Mouse (Mus musculus) WW6 (cell line): ENCODE results near the gene Rapgef4.

Experiments
- DNase-seq: peaks from one replicate; pipeline ENCODE4 v3.0.0-alpha.2; 2013; ENCODE audit warnings: low read depth, low spot score

Gene Rapgef4

GRCm38 (mm10) chr2:72178515-72178914, 197.5 kb downstream of the Rapgef4 start:
- no peak for DNase-seq

- no peak for DNase-seq
Observed at GRCm38 (mm10) chr2:72179600-72180301, 198.7 kb downstream of the Rapgef4 start.

GRCm38 (mm10) chr2:72181443-72181842, 200.4 kb downstream of the Rapgef4 start:
- DNase-seq, result no peak

- DNase-seq, result no peak
Observed at GRCm38 (mm10) chr2:72183751-72184150, 202.7 kb downstream of the Rapgef4 start.

GRCm38 (mm10) chr2:72196190-72196965, 215.3 kb downstream of the Rapgef4 start:
- DNase-seq, result peak; percentile 14

GRCm38 (mm10) chr2:72197026-72197425, 216.0 kb downstream of the Rapgef4 start:
- peak; percentile 29 for DNase-seq

- DNase-seq, result no peak
Observed at GRCm38 (mm10) chr2:72199451-72199850, 218.4 kb downstream of the Rapgef4 start.

GRCm38 (mm10) chr2:72201506-72201905, 220.5 kb downstream of the Rapgef4 start:
- DNase-seq, result no peak

- no peak for DNase-seq
Observed at GRCm38 (mm10) chr2:72202252-72202651, 221.2 kb downstream of the Rapgef4 start.

- peak; percentile 55 for DNase-seq
Observed at GRCm38 (mm10) chr2:72203609-72204008, 222.6 kb downstream of the Rapgef4 start.

GRCm38 (mm10) chr2:72205869-72206268, 224.8 kb downstream of the Rapgef4 start:
- DNase-seq, result no peak

- DNase-seq, result no peak
Observed at GRCm38 (mm10) chr2:72206530-72207248, 225.6 kb downstream of the Rapgef4 start.

- DNase-seq, result no peak
Observed at GRCm38 (mm10) chr2:72217336-72217735, 236.3 kb downstream of the Rapgef4 start.

- DNase-seq, result no peak
Observed at GRCm38 (mm10) chr2:72219921-72220320, 238.9 kb downstream of the Rapgef4 start.

GRCm38 (mm10) chr2:72221283-72221682, 240.2 kb downstream of the Rapgef4 start:
- DNase-seq, result no peak

GRCm38 (mm10) chr2:72221706-72222105, 240.7 kb downstream of the Rapgef4 start:
- DNase-seq, result no peak

- no peak for DNase-seq
Observed at GRCm38 (mm10) chr2:72222276-72222675, 241.2 kb downstream of the Rapgef4 start.

GRCm38 (mm10) chr2:72222736-72223455, 241.9 kb downstream of the Rapgef4 start:
- no peak for DNase-seq

- DNase-seq, result no peak
Observed at GRCm38 (mm10) chr2:72223479-72223878, 242.4 kb downstream of the Rapgef4 start.

- no peak for DNase-seq
Observed at GRCm38 (mm10) chr2:72226006-72226405, 245.0 kb downstream of the Rapgef4 start.

GRCm38 (mm10) chr2:72227416-72227815, 246.4 kb downstream of the Rapgef4 start:
- DNase-seq, result no peak

- no peak for DNase-seq
Observed at GRCm38 (mm10) chr2:72228881-72229280, 247.8 kb downstream of the Rapgef4 start.
